Mouse (Mus musculus) natural killer cell, adult 2 months (primary cell): ENCODE data around the gene 0610037L13Rik.

Source experiments
- DNase-seq, 2 experiments: peaks; one replicate each; pipeline ENCODE4 v3.0.0; 2022; ENCODE audit warnings: low spot score in 2 of 2

The 0610037L13Rik gene

DNA sequence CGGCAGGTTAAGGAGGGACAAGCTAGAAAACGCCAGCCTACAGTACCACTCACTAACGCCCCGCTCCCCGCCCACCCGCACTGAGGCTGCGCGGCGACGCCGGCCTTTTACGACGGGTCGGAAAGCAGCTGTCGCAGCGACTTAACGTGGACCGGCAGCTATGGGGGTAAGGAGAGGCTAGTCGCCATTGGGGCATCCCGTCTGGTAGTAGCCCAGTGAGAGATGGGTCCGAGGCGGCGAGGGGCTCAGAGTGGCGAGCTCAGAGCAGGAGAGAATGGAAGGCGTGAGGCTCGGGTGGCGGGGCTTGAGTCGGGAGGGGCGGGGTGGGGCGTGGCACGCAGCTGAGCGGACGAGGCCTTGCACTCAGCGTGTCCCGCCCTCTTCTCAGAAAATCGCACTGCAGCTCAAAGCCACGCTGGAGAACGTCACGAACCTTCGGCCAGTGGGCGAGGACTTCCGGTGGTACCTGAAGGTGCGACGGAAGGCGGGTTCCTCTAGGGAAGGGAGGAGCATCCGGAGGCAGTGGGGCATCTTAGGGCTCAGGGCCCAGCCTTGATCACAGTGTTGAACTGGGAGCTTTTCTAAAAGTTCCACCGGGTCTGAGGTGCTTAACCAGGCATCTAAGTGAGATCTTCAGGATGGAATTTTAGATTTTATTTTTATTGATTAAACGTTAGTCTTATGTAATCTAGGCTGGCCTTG is at the start of gene 0610037L13Rik:
0610037L13Rik (plus strand) TSS at position 83 of the 702 bp plus-strand sequence.
- peak; percentile 93 for DNase-seq

DNA sequence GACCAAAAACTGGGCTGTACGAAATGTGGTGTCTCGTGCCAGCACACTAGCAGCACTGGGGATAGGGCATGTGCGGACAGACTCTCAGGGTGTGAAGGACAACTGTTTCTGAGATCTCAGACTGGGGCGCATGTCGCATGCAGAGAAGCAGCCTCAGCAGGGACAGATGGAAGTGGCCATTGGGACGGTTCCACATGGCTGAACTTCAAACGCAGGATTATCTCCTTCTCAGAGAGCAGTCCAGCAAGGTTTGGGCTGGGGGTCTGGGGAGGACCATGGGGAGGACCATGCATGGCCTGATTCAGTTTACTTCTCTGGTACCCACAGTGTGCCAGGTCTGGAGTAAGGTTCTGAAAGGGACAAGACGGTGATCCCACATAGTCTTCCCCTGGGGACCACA is 45.9 kb upstream of the 0610037L13Rik start:
- no peak for DNase-seq

DNA sequence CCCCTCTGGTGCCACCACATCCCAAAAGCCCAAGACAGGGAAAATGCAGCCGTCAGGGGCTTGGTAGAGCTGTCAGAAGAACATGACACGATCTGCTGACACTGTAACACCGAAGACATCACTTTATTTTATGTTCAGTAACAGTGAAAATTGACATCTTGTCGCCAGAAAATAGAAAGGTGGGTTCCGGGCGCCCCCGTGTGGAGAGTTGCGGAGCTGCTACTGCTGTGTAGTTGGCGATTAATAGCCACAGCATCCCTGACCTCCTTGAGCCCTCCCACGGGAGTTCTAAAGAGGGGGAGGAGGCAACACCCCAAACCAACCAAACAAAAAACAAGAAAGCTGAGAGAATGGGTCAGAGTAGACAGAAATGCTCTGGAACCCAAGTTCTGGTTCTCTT is 44.6 kb upstream of the 0610037L13Rik start:
- peak; percentile 40 to 67 for DNase-seq

GRCm38 (mm10) chr4:107846795-107847194 is 42.8 kb upstream of the 0610037L13Rik start:
- DNase-seq = no peak

DNA sequence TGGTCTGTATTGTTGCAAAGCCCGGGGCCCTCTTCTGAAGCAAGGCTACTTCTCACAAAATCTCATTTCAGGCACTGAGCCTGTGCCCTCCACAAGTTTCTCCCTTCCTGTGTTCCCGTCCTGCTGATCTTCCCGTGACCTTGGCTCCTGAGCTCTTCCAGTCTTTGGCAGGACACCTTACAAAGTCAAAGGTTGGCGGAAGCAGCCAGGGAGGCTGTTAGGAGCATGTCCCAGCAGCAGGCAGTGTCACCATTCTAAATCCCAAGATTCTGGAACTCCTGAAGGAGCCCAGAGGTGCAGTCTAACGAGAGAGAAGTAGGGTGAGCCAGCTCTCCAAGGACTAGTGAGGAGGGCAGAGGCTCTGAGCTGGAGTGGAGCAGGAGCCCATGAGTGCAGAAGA is 41.1 kb upstream of the 0610037L13Rik start:
- no peak for DNase-seq

- DNase-seq = no peak
Measured at GRCm38 (mm10) chr4:107849621-107850020, 40.0 kb upstream of the 0610037L13Rik start.

GRCm38 (mm10) chr4:107850091-107850490 is 39.5 kb upstream of the 0610037L13Rik start:
- DNase-seq = no peak

- DNase-seq = no peak
Measured at GRCm38 (mm10) chr4:107853333-107853732, 36.3 kb upstream of the 0610037L13Rik start.

DNA sequence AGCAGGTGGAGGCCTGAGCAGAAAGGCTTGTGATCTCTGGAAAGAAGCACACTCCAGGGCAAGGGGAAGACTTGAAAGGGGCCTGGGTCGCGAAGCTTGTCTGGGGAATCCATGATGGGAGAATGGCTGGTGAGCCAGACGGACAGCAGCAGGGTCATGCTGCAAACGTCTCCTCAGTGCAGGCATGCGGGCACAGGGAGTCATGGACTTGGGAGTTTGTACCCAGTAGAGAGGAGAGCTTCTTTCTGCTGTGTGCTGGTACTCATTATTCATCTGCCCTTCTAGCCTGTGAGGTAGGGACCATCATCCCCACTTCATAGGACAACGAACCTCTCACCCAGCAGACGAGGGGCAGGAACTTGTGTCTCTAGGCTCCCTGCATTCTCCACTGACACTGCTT is 35.8 kb upstream of the 0610037L13Rik start:
- no peak for DNase-seq

DNA sequence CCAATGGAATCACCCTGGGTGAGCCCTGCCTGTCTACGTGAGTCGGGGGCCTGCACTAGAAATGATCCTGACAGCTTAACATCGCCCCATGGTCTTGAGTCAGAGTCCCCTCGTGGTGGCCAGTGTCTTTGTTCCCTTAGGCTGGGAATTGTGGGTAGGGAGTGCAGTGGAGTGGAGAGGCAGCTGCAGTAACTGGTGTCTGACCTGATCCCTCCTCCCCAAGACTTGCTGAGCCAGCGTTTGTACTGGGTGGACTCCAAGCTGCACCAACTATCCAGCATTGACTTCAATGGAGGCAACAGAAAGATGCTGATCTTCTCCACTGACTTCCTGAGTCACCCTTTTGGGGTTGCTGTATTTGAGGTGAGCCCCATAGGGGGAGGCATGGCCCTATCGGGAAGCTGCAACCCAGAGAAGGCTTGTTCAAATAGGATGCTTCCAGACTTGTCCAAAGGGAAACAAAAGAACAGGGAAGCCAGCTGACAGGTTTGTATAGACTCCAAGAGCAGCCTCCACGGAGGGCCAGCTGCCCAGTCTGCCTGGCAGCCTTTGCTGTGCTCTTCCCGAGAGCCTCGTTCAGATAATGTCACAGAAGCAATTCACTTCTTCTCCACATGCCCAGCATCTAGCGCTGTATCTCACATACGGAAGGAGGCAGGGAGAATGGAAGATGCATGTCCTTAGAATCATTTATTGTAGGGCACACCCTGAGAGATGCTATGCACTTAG is 32.5 kb upstream of the 0610037L13Rik start:
- DNase-seq = no peak

GRCm38 (mm10) chr4:107858995-107859394 is 30.6 kb upstream of the 0610037L13Rik start:
- DNase-seq = no peak

GRCm38 (mm10) chr4:107864866-107865265 is 24.7 kb upstream of the 0610037L13Rik start:
- no peak for DNase-seq

GRCm38 (mm10) chr4:107879254-107880050 is 10.2 kb upstream of the 0610037L13Rik start, which contains the start of gene Magoh:
Magoh (plus strand) TSS chr4:107879755.
- DNase-seq = peak; percentile 93

GRCm38 (mm10) chr4:107881631-107882030 is 8.0 kb upstream of the 0610037L13Rik start:
- no peak for DNase-seq

GRCm38 (mm10) chr4:107886371-107886770 is 3.2 kb upstream of the 0610037L13Rik start:
- DNase-seq = no peak

- DNase-seq = no peak
Measured at GRCm38 (mm10) chr4:107889385-107889730, 255 bp upstream of the 0610037L13Rik start.

DNA sequence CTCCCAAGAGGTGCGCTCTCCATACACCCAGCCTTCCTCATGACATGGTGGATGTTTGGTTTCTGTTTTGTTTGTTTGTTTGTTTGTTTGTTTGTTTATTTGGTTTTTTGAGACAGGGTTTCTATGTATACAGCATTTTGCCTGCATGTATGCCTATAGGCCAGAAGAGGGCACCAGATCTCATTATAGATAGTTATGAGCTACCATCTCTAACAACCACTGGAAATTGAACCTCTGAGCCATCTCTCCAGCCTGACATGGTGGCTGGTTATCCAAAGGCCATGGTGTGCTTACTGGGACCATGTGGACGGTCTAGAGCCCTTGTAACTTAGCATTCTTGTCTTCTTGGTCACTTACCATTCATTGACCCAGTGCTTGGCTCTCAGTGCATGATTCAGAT is 3.0 kb downstream of the 0610037L13Rik start:
- no peak for DNase-seq

DNA sequence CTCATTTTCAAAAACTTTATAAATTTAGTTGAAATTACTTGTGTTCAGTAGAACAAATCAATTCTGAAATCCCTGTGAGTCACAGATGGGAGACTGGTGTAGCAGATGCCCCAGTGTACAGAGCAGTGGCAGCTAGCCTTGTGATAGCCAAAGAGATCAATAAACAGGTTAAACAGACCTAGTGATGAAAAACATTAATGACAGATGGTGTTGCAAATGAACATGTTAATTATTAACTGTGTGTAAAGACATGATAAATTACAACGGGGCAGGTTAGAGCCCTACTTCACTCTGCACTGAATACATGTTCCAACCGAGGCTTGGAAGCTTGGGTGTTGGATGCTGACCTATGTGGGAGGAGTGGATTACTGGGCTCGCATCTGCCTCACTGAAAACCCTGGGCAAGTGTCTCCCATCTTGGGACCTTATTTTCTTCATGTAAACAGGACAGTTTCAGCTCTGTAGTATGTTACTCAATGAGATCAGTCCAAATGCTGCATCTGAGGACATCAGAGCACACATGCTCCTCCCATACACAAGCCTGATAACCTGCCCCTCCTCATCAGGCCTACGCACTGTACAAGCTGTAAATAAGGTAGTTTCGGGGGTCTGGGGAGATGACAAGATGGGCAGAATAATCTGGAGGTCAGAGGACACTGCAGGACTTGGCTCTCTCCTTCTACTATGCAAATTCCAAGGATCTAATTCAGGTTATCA is 9.8 kb downstream of the 0610037L13Rik start:
- no peak for DNase-seq

GRCm38 (mm10) chr4:107900206-107900605 is 10.6 kb downstream of the 0610037L13Rik start:
- no peak for DNase-seq

DNA sequence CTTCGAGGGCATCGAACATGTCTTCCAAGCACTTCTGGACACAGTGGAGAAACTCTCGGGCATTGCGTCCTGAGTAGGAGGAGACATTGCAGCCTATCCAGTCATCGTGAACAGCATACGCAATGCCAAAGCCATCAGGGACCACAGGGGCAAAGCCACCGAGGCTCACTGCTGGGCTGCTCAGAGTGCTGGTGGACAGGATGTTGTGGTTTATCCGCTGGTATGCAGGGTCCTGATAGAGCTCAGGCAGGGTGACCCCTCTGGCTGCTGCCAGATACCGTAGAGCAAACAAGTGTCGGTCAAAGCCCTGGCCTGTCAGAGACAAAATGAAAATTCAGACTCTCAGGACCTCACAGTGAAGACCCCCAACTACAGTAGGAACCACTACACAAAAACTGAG is 14.6 kb downstream of the 0610037L13Rik start:
- no peak for DNase-seq

GRCm38 (mm10) chr4:107906561-107906960 is 16.9 kb downstream of the 0610037L13Rik start:
- no peak for DNase-seq

DNA sequence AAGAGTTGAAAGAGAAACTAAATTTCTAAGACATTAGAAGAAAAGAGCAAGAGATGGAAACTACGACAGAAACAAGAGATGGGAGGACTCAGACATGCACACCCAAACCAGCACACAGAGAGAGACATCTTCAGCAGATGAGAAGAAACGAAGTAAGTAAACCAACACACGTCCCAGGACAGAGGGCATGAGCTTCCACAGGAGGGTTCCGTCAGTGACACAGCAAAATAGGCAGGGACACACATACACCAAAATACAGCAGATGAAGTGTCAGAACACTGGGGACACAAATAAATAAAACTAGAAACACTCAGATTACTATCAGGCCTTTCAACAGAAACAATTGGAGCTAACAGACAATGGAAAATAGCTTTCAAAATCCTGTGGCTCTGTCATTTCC is 20.4 kb downstream of the 0610037L13Rik start:
- DNase-seq = no peak
